Mouse (Mus musculus): Measurements from ENCODE around the gene Tspo2.

GRCm38 (mm10) chr17:48451753-48452444 is 577 bp upstream of the Tspo2 start:
- TF ChIP-seq POLR2A (IDR thresholded peaks at IDR 0.05; ENCODE audit: low read depth, low read length) (no peak), CTCF (conservative IDR thresholded peaks at IDR 0.05; ENCODE audit: insufficient read depth, insufficient read length, low read depth, low read length) (no peak)
